Mouse (Mus musculus): ENCODE data around the gene Gm14190.

DNA sequence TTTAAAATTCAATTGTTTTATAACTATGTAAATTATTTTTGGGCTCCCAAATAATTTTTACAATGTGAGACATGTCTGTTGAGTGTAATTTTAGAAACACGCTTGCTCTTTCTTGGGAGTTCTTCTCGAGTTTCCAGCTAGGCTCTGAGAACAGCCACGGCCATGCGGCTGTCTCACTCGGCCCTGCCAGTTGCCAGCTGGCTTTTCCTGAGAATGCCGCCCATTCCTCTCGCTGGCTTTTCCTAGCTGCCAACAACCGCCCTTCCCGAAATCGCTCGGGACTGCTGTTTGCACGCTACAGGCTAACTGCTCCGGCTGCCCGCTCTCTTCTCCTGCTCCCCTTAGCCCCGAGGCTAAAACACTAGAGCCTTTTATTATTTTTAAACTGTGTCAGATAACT, 44.1 kb downstream of the Gm14190 start:
- TF ChIP-seq POLR2A (IDR thresholded peaks at IDR 0.05; ENCODE audit: borderline replicate concordance, control insufficient read depth, low read depth, low read length) (no peak), CTCF (IDR thresholded peaks at IDR 0.05; ENCODE audit: control insufficient read depth, insufficient read depth, low read length) (no peak)
